Mouse (Mus musculus) left cerebral cortex, adult 11 months (tissue): Measurements from ENCODE around the gene Mapk14.

Source experiments
- DNase-seq: peaks from one replicate; pipeline ENCODE4 v3.0.0; 2022; ENCODE audit warnings: low spot score

Gene Mapk14

DNA sequence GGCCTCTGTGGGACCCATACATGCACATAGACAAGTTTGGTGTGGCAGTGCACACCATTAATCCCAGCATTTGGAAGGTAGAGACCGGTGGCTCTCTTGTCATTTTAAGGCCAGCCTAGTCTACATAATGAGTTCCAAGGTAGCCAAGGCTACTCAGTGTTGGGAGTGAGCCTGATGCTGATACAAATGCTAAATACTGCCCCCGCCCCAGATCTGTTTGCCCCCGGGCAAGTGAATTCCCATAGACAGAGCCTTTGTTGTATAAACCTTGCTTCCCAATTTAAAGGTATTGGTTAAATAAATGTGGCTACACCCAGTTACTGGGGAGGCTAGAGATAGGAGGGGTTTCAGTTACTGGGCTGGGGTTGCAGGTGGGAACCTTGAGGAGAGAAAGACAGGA lies 93.9 kb downstream of the Mapk14 start:
- DNase-seq = no peak

DNA sequence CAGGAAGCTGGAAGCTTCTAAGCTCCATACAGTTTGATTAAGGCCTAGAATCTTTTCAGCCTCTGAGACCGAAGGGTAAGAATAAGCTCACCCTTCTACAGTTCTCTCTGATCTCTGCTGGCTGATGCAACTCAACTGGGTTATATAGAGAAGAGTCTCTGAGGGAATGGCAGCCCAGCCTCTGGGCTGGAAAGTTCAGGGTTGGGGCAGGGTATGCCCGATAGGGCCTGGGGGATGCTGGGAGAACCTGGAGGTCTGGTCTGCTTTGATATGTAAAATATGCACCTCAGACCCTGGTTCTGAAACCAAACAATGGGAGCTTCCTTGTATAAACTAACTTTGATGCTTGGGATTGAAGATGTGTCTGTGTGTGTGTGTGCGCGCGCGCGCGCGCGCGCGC lies 96.4 kb downstream of the Mapk14 start:
- no peak for DNase-seq

DNA sequence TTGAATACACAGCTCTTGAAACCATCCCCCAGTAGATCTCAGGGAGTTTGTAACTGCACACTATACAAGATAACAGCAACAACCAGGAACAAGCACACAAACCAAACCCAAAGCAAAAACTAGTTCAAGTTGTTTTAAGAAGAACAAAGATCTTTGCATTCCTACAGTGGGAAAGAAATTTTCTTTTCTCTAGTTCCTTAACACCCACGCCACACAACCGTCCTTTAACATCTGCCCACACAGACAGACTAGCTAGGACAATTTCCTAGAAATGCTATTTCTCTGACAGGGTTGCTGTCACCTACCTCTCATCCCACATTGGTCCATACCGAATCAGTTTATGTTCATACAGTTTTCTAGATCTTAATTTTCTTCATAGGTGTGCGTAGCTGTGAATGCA lies 105.9 kb downstream of the Mapk14 start:
- no peak for DNase-seq
